10 mouse cellular contexts compared by ENCODE assay signal in genomic region chr15:95467195-95467594, GRCm38 (mm10).
A peak's percentile ranks its signal among the peaks of the same experiment; 100 is the strongest.
DNase-seq lines count a peak whose midpoint lies in the region; ATAC-seq and TF ChIP-seq lines count a peak whose summit lies in the region.
"Had no signal": no experiment of that assay in that cellular context is flagged by ENCODE, and none has a peak within 500 bp of the region (broad histone marks: within the 10 kb centered on the region; RNA-seq: fewer than 3 reads in every experiment).

No protein-coding gene starts in this region.

- no peak for TF ChIP-seq CTCF in midbrain, postnatal 0 days (IDR thresholded peaks at IDR 0.05)

- WGBS in hindbrain, embryonic 15.5 days: 57% methylated on average over 6 of the region's 6 CpGs
- WGBS in hindbrain, embryonic 10.5 days: 70% methylated on average over 6 of the region's 6 CpGs
- 72% methylated on average over 6 of the region's 6 CpGs for WGBS in midbrain, embryonic 11.5 days
- 62% methylated on average over 6 of the region's 6 CpGs for WGBS in midbrain, postnatal 0 days
- 30% methylated on average over 6 of the region's 6 CpGs for WGBS in embryonic facial prominence, embryonic 15.5 days

- no peak overlapping the region for H3K27ac ChIP-seq in hindbrain, embryonic 15.5 days (replicated peaks)
- H3K27ac ChIP-seq in hindbrain, embryonic 10.5 days: no peak overlapping the region
- H3K27ac ChIP-seq in midbrain, embryonic 11.5 days (ENCODE audit: low read depth, low read length): no peak overlapping the region
- H3K27ac ChIP-seq in midbrain, postnatal 0 days (ENCODE audit: low read depth, low read length): no peak overlapping the region
- H3K27ac ChIP-seq in embryonic facial prominence, embryonic 15.5 days (replicated peaks): no peak overlapping the region

- no peak for DNase-seq in hindbrain, embryonic 10.5 days (ENCODE audit: low spot score)
- DNase-seq in midbrain, embryonic 11.5 days (ENCODE audit: low spot score, missing footprints): peak; percentile 37
- no peak for DNase-seq in midbrain, postnatal 0 days (ENCODE audit: low spot score)
- DNase-seq in thymus, postnatal 4 days: peak; percentile 46
- DNase-seq in retina, embryonic 14.5 days (ENCODE audit: low spot score): no peak
- DNase-seq: adrenal gland, postnatal 10 days; cerebellum, adult 11 months; right cerebral cortex, adult 18-20 months had no signal

- no peak overlapping the region for H3K9ac ChIP-seq in hindbrain, embryonic 15.5 days
- no peak overlapping the region for H3K9ac ChIP-seq in midbrain, embryonic 11.5 days (ENCODE audit: low read length)
- no peak overlapping the region for H3K9ac ChIP-seq in midbrain, postnatal 0 days (replicated peaks; ENCODE audit: low read length, poor library complexity, severe bottlenecking)
- no peak overlapping the region for H3K9ac ChIP-seq in embryonic facial prominence, embryonic 15.5 days

- no peaks in the 10 kb centered on the region for H3K9me3 ChIP-seq in hindbrain, embryonic 15.5 days
- no peaks in the 10 kb centered on the region for H3K9me3 ChIP-seq in hindbrain, embryonic 10.5 days
- H3K9me3 ChIP-seq in midbrain, embryonic 11.5 days (ENCODE audit: control insufficient read depth, low read length): no peaks in the 10 kb centered on the region
- H3K9me3 ChIP-seq in midbrain, postnatal 0 days (ENCODE audit: low read length): no peaks in the 10 kb centered on the region
- H3K9me3 ChIP-seq in embryonic facial prominence, embryonic 15.5 days (replicated peaks): no peaks in the 10 kb centered on the region

- H3K27me3 ChIP-seq in hindbrain, embryonic 15.5 days: no peaks in the 10 kb centered on the region
- no peaks in the 10 kb centered on the region for H3K27me3 ChIP-seq in hindbrain, embryonic 10.5 days (ENCODE audit: insufficient read depth, poor library complexity, severe bottlenecking)
- no peaks in the 10 kb centered on the region for H3K27me3 ChIP-seq in midbrain, embryonic 11.5 days (ENCODE audit: control insufficient read depth, insufficient read depth, low read length)
- H3K27me3 ChIP-seq in midbrain, postnatal 0 days (ENCODE audit: insufficient read depth, low read length): no peaks in the 10 kb centered on the region
- no peaks in the 10 kb centered on the region for H3K27me3 ChIP-seq in embryonic facial prominence, embryonic 15.5 days

- peak; percentile 42; the same call in 1 of the 2 replicates for ATAC-seq in hindbrain, embryonic 15.5 days (ENCODE audit: low FRiP score, low read depth)
- ATAC-seq in midbrain, embryonic 11.5 days (ENCODE audit: low FRiP score): no peak
- no peak for ATAC-seq in midbrain, postnatal 0 days (ENCODE audit: low FRiP score)
- ATAC-seq in embryonic facial prominence, embryonic 15.5 days (ENCODE audit: insufficient number of reproducible peaks, low FRiP score, low TSS enrichment, low read depth): peak; percentile 39; the same call in 1 of the 2 replicates

- no peaks in the 10 kb centered on the region for H3K4me1 ChIP-seq in hindbrain, embryonic 15.5 days (replicated peaks)
- no peaks in the 10 kb centered on the region for H3K4me1 ChIP-seq in hindbrain, embryonic 10.5 days (replicated peaks)
- no peaks in the 10 kb centered on the region for H3K4me1 ChIP-seq in midbrain, embryonic 11.5 days (ENCODE audit: control insufficient read depth, insufficient read depth, low read length)
- H3K4me1 ChIP-seq in midbrain, postnatal 0 days (ENCODE audit: insufficient read depth, low read length): no peaks in the 10 kb centered on the region
- no peaks in the 10 kb centered on the region for H3K4me1 ChIP-seq in embryonic facial prominence, embryonic 15.5 days

- H3K36me3 ChIP-seq in hindbrain, embryonic 15.5 days: 0 out of 2 replicates have a peak, but pooled peaks cover 6% of the 10 kb centered on the region
- H3K36me3 ChIP-seq in hindbrain, embryonic 10.5 days: peaks cover 22% of the 10 kb centered on the region
- H3K36me3 ChIP-seq in midbrain, embryonic 11.5 days (ENCODE audit: control insufficient read depth, insufficient read depth, low read length): no peaks in the 10 kb centered on the region
- H3K36me3 ChIP-seq in midbrain, postnatal 0 days (ENCODE audit: insufficient read depth, low read length): 0 out of 2 replicates have a peak, but pooled peaks cover 3% of the 10 kb centered on the region
- no peaks in the 10 kb centered on the region for H3K36me3 ChIP-seq in embryonic facial prominence, embryonic 15.5 days

- no peak overlapping the region for H3K4me3 ChIP-seq in hindbrain, embryonic 15.5 days
- H3K4me3 ChIP-seq in hindbrain, embryonic 10.5 days: no peak overlapping the region
- no peak overlapping the region for H3K4me3 ChIP-seq in midbrain, embryonic 11.5 days (ENCODE audit: low read depth, low read length)
- H3K4me3 ChIP-seq in midbrain, postnatal 0 days (ENCODE audit: low read depth, low read length): no peak overlapping the region
- no peak overlapping the region for H3K4me3 ChIP-seq in embryonic facial prominence, embryonic 15.5 days (replicated peaks)

- H3K4me2 ChIP-seq in hindbrain, embryonic 15.5 days: no peak overlapping the region
- no peak overlapping the region for H3K4me2 ChIP-seq in midbrain, embryonic 11.5 days
- H3K4me2 ChIP-seq in midbrain, postnatal 0 days (ENCODE audit: low read depth, low read length, poor library complexity, severe bottlenecking): no peak overlapping the region
- no peak overlapping the region for H3K4me2 ChIP-seq in embryonic facial prominence, embryonic 15.5 days (replicated peaks)

Comparison
In these comparisons a context has a peak if more than half of its experiments do, and no peak if none do; other contexts are left out.
1. DNase-seq: peak in midbrain, embryonic 11.5 days (single experiment) and thymus, postnatal 4 days (single experiment); none in hindbrain, embryonic 10.5 days (single experiment), midbrain, postnatal 0 days (single experiment) and retina, embryonic 14.5 days (single experiment).
2. ATAC-seq: peak in hindbrain, embryonic 15.5 days (single experiment) and embryonic facial prominence, embryonic 15.5 days (single experiment); none in midbrain, embryonic 11.5 days (single experiment) and midbrain, postnatal 0 days (single experiment).